8 mouse cellular contexts compared by ENCODE assay signal in genomic region chr4:106225184-106225862, GRCm38 (mm10).
DNase-seq lines count a peak whose midpoint lies in the region; ATAC-seq lines count a peak whose summit lies in the region.

No protein-coding gene starts in this region.

- intact Hi-C loops in heart, postnatal 36 days (cut with DNase I), result loop anchor here (1.0 to 10.0 kb wide), 5 partner anchors 98 to 1313 kb away; partner anchors contain the start of gene Fyb2
- intact Hi-C loops in left cerebral cortex, postnatal 10 days (cut with DNase I), result loop anchor here (1.0 to 10.0 kb wide), 2 partner anchors 1075 to 1191 kb away; no protein-coding TSS in a partner anchor

- peak; percentile 42; the same call in 1 of the 2 replicates for ATAC-seq in erythroid progenitor cell, adult 5-6 weeks (replicated peaks; ENCODE audit: low FRiP score, poor library complexity, severe bottlenecking)
- peak; percentile 78 for ATAC-seq in megakaryocyte-erythroid progenitor cell, adult 5-6 weeks (replicated peaks; ENCODE audit: low FRiP score, low TSS enrichment, poor library complexity, severe bottlenecking)

- DNase-seq in cerebellum, postnatal 10 days, result peak; percentile 81 to 86
- no peak for DNase-seq in cerebellum, adult 8-10 months
- DNase-seq in T-cell, adult 2 months (ENCODE audit: low spot score), result peak; percentile 38
- peak; percentile 71 to 73 for DNase-seq in heart, postnatal 36 days
- DNase-seq in left cerebral cortex, postnatal 10 days (ENCODE audit: extremely low spot score in 1 of 2, low spot score in 2 of 2), result peak; percentile 45 to 48
- DNase-seq in right cerebral cortex, postnatal 4 days, result peak; percentile 76
